Mouse (Mus musculus) megakaryocyte, embryonic 14.5 days (primary cell): ENCODE measurements around the gene Rita1. TPM values are rescaled to one million over a fixed set of nuclear protein-coding genes. Genes with fewer than 3 reads are reported as not detected.
A peak's percentile ranks its signal among the peaks of the same experiment; 100 is the strongest.

Experiments used
- H3K27me3 ChIP-seq: replicated peaks from 2 replicates; pipeline ENCODE3; 2012; ENCODE audit warnings: inconsistent platforms
- H3K36me3 ChIP-seq: replicated peaks from 2 replicates; pipeline ENCODE3; 2012; ENCODE audit warnings: low read length, inconsistent platforms, mixed read lengths
- H3K4me1 ChIP-seq: 2 replicates; pipeline ENCODE4 v1.6.1; 2012; ENCODE audit warnings: inconsistent platforms
- H3K4me3 ChIP-seq: replicated peaks from 2 replicates; pipeline ENCODE3; 2012; ENCODE audit warnings: moderate library complexity, mild to moderate bottlenecking, inconsistent platforms
- H3K9me3 ChIP-seq: 2 replicates; pipeline ENCODE4 v1.6.1; 2012; ENCODE audit warnings: inconsistent platforms
- FLI1 ChIP-seq: IDR thresholded peaks from 2 replicates; pipeline ENCODE4 v1.6.1; 2012; ENCODE audit warnings: low read length, inconsistent platforms, mixed read lengths
- GATA1 ChIP-seq: IDR thresholded peaks from 3 replicates; pipeline ENCODE4 v1.6.1; 2012; ENCODE audit warnings: mixed read lengths, low read length, inconsistent platforms, borderline replicate concordance
- polyA plus RNA-seq: library from polyadenylated mRNA; stranded (reverse); fragments of >175 nt; gene quantifications from 2 replicates; pipeline ENCODE4 v1.2.3, GENCODE M21; 2012; ENCODE audit warnings: low replicate concordance; ENCODE audit not compliant: insufficient read depth

Rita1 gene
- polyA plus RNA-seq, 1 experiment = 30.9 TPM

- H3K36me3 ChIP-seq = peaks cover 34% of the 10 kb centered on the region
- TF ChIP-seq GATA1 = no peak
- TF ChIP-seq FLI1 = no peak
- H3K27me3 ChIP-seq = peaks cover 67% of the 10 kb centered on the region
- H3K4me3 ChIP-seq = peak overlapping the region; percentile 65
- H3K9me3 ChIP-seq = peaks cover 32% of the 10 kb centered on the region
- H3K4me1 ChIP-seq = peaks cover 27% of the 10 kb centered on the region
Measured at GRCm38 (mm10) chr5:120631128-120631527, 18.7 kb upstream of the Rita1 start.

GRCm38 (mm10) chr5:120628624-120629023 is 16.2 kb upstream of the Rita1 start:
- Histone ChIP-seq H3K27me3 (peaks cover 44% of the 10 kb centered on the region), H3K9me3 (peaks cover 26% of the 10 kb centered on the region), H3K36me3 (peaks cover 59% of the 10 kb centered on the region), H3K4me3 (no peak overlapping the region), H3K4me1 (peaks cover 14% of the 10 kb centered on the region)
- TF ChIP-seq FLI1 (no peak), GATA1 (no peak)

GRCm38 (mm10) chr5:120627515-120628300 is 15.3 kb upstream of the Rita1 start:
- Histone ChIP-seq H3K27me3 (peaks cover 37% of the 10 kb centered on the region), H3K4me1 (peaks cover 21% of the 10 kb centered on the region), H3K9me3 (peaks cover 23% of the 10 kb centered on the region), H3K36me3 (peaks cover 68% of the 10 kb centered on the region), H3K4me3 (no peak overlapping the region)
- TF ChIP-seq FLI1 = no peak
- TF ChIP-seq GATA1 = no peak

GRCm38 (mm10) chr5:120626399-120626798 is 14.0 kb upstream of the Rita1 start:
- no peak overlapping the region for H3K4me3 ChIP-seq
- peaks cover 81% of the 10 kb centered on the region for H3K36me3 ChIP-seq
- TF ChIP-seq FLI1 = no peak
- TF ChIP-seq GATA1 = no peak
- H3K27me3 ChIP-seq = peaks cover 25% of the 10 kb centered on the region
- H3K9me3 ChIP-seq = peaks cover 11% of the 10 kb centered on the region
- H3K4me1 ChIP-seq = peaks cover 22% of the 10 kb centered on the region

- TF ChIP-seq FLI1 (no peak), GATA1 (no peak)
- Histone ChIP-seq H3K36me3 (peaks cover 99% of the 10 kb centered on the region), H3K4me3 (no peak overlapping the region), H3K9me3 (no peaks in the 10 kb centered on the region), H3K4me1 (peaks cover 33% of the 10 kb centered on the region), H3K27me3 (peaks cover 6% of the 10 kb centered on the region)
Measured at GRCm38 (mm10) chr5:120624427-120624826, 12.0 kb upstream of the Rita1 start.

GRCm38 (mm10) chr5:120622198-120622851 is 9.9 kb upstream of the Rita1 start:
- no peaks in the 10 kb centered on the region for H3K27me3 ChIP-seq
- peaks cover 100% of the 10 kb centered on the region for H3K36me3 ChIP-seq
- TF ChIP-seq GATA1 (no peak), FLI1 (no peak)
- no peaks in the 10 kb centered on the region for H3K9me3 ChIP-seq
- peaks cover 42% of the 10 kb centered on the region for H3K4me1 ChIP-seq
- no peak overlapping the region for H3K4me3 ChIP-seq

GRCm38 (mm10) chr5:120621846-120622197 is 9.4 kb upstream of the Rita1 start:
- no peaks in the 10 kb centered on the region for H3K9me3 ChIP-seq
- TF ChIP-seq FLI1 (no peak), GATA1 (no peak)
- H3K27me3 ChIP-seq = no peaks in the 10 kb centered on the region
- H3K4me1 ChIP-seq = peaks cover 46% of the 10 kb centered on the region
- no peak overlapping the region for H3K4me3 ChIP-seq
- H3K36me3 ChIP-seq = peaks cover 100% of the 10 kb centered on the region

GRCm38 (mm10) chr5:120621078-120621765 is 8.8 kb upstream of the Rita1 start:
- H3K36me3 ChIP-seq = peaks cover 100% of the 10 kb centered on the region
- H3K27me3 ChIP-seq = no peaks in the 10 kb centered on the region
- peaks cover 48% of the 10 kb centered on the region for H3K4me1 ChIP-seq
- TF ChIP-seq GATA1 = no peak
- TF ChIP-seq FLI1 = no peak
- no peaks in the 10 kb centered on the region for H3K9me3 ChIP-seq
- no peak overlapping the region for H3K4me3 ChIP-seq

- no peak overlapping the region for H3K4me3 ChIP-seq
- TF ChIP-seq FLI1 (no peak), GATA1 (no peak)
- H3K36me3 ChIP-seq = peaks cover 100% of the 10 kb centered on the region
- H3K9me3 ChIP-seq = no peaks in the 10 kb centered on the region
- no peaks in the 10 kb centered on the region for H3K27me3 ChIP-seq
- peaks cover 51% of the 10 kb centered on the region for H3K4me1 ChIP-seq
Measured at GRCm38 (mm10) chr5:120620375-120621077, 8.1 kb upstream of the Rita1 start.
